Mouse (Mus musculus) B cell, adult 62 days (primary cell): ENCODE results near the gene Slc17a6. TPM values are rescaled to one million over a fixed set of nuclear protein-coding genes. Genes with fewer than 3 reads are reported as not detected.

Experiments
- total RNA-seq: library from RNA; stranded (reverse); gene quantifications from 4 replicates; pipeline ENCODE4 v1.2.4, GENCODE M21; 2023

Slc17a6 gene
- not detected in 4 replicates for total RNA-seq

DNA sequence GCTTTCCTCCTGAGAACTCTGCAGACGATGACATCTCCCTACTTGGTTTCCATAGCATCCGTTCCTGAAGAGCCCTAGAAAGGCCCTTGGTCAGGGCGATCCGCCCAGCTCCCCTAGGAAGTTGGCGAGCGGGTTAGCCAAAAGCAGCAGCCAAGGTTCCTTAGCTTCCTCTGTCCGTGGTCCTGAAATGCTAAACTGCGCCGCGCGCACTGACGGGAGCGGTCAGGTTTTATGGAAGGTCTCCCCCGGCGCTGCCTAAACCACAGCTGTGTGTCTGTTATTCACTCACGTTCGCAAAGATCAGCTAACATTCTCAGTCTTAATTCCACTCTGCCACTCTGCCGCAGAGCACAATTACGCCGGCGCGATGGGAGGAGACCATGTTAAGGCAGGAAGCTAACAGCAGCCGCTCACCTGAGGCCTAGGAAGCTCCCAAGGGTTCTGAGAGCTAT, at the start of gene Slc17a6:
Gene Slc17a6, plus strand, starts transcription at position 313 of the 452 bp plus-strand sequence.

Other genes starting within 250 kb of the Slc17a6 start
- not detected in 4 replicates for gene Ano5, start 111.0 kb upstream of the Slc17a6 start, total RNA-seq
- gene Gas2, start 240.0 kb downstream of the Slc17a6 start, total RNA-seq, result 3.4 to 6.7 TPM (median 4.8 TPM) in 4 replicates
- 3.2 to 5.4 TPM (median 3.8 TPM) in 4 replicates for gene Fancf, start 240.3 kb downstream of the Slc17a6 start, total RNA-seq